ENCODE assay signal across 20 mouse cellular contexts in the genomic region with DNA sequence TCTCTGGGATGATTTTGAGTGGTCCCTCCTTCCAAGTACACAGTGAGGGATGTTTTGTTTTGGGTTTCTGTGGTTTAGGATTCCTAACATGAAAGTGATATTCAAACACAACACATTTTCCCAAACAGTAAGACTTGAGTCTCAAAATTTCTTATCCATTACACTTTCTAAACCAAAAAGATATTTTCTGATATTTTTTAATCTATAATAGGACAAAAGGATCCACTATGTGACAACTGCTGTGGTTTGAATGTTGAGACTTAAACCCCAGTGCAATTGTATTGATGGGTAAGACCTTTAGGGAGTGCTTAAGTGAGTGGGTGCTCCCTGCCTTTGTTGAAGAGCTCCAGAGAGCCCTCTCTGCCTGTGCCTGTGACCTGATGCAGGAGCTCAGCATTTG. TPM values are rescaled to one million over a fixed set of nuclear protein-coding genes. Genes with fewer than 3 reads are reported as not detected.
"Had no signal": no experiment of that assay in that cellular context is flagged by ENCODE, and none has a peak within 500 bp of the region (broad histone marks: within the 10 kb centered on the region; RNA-seq: fewer than 3 reads in every experiment).

No protein-coding gene starts in this region.

- H3K27ac ChIP-seq: kidney, embryonic 15.5 days; left cerebral cortex, adult 2 months; limb, embryonic 10.5 days; liver, embryonic 15.5 days; midbrain, embryonic 10.5 days; neural tube, embryonic 12.5 days had no signal

- H3K4me1 ChIP-seq: liver, embryonic 15.5 days had no signal

- H3K4me2 ChIP-seq: kidney, embryonic 15.5 days; liver, embryonic 11.5 days; liver, embryonic 15.5 days; neural tube, embryonic 12.5 days had no signal

- ATAC-seq: lung, postnatal 0 days had no signal

- H3K36me3 ChIP-seq: kidney, embryonic 15.5 days; limb, embryonic 10.5 days; liver, embryonic 15.5 days; midbrain, embryonic 10.5 days; neural tube, embryonic 12.5 days had no signal

- H3K9ac ChIP-seq: kidney, embryonic 15.5 days; liver, embryonic 15.5 days; neural tube, embryonic 12.5 days had no signal

- H3K4me3 ChIP-seq: kidney, embryonic 15.5 days; left cerebral cortex, adult 2 months; liver, embryonic 15.5 days; midbrain, embryonic 10.5 days; myocyte; neural tube, embryonic 12.5 days had no signal

- DNase-seq: kidney, adult 2 months; kidney, postnatal 14 days; lung, adult 2 months; lung, postnatal 36 days; right cerebral cortex, adult 18-20 months; right cerebral cortex, postnatal 25 days; thymus, postnatal 4 days had no signal

- H3K9me3 ChIP-seq: kidney, embryonic 15.5 days; limb, embryonic 10.5 days; liver, embryonic 15.5 days; midbrain, embryonic 10.5 days; neural tube, embryonic 12.5 days had no signal

RNA-seq across cellular contexts. Expression of gene 4930447C04Rik, which starts 6.2 kb away (rescaled TPM):
- polyA plus RNA-seq: kidney, adult 2 months; large intestine, adult 2 months; lung, adult 2 months; myocyte; small intestine, adult 2 months had no signal

RNA-seq across cellular contexts. Expression of gene Six6, which starts 7.1 kb away (rescaled TPM):
- polyA plus RNA-seq: kidney, adult 2 months; kidney, embryonic 15.5 days; large intestine, adult 2 months; limb, embryonic 10.5 days; limb, embryonic 14.5 days; liver, embryonic 11.5 days; liver, embryonic 15.5 days; lung, adult 2 months; lung, postnatal 0 days; myocyte; neural tube, embryonic 12.5 days; small intestine, adult 2 months; stomach, embryonic 16.5 days had no signal
